Mouse (Mus musculus) kidney, embryonic 16.5 days (tissue): ENCODE measurements around the gene Chmp5. TPM values are rescaled to one million over a fixed set of nuclear protein-coding genes. Genes with fewer than 3 reads are reported as not detected.

Experiments used
- ATAC-seq: fragments of 200-750 bp; cut with Nextera tagmentation; 2 replicates; pipeline ENCODE4 v1.8.0; 2017; ENCODE audit warnings: moderate TSS enrichment; ENCODE audit not compliant: low FRiP score, low TSS enrichment
- H3K27ac ChIP-seq: fragments of 300-500 bp; sonication (generic); 2 replicates; pipeline ENCODE4 v1.5.1; 2014; ENCODE audit warnings: low read length
- H3K27me3 ChIP-seq: fragments of 300-500 bp; sonication (generic); 2 replicates; pipeline ENCODE4 v1.6.1; 2014; ENCODE audit warnings: low read length, control low read depth, mixed read lengths; ENCODE audit not compliant: insufficient read depth
- H3K36me3 ChIP-seq: fragments of 300-500 bp; sonication (generic); 2 replicates; pipeline ENCODE4 v1.6.1; 2014; ENCODE audit warnings: low read length, control low read depth, mixed read lengths; ENCODE audit not compliant: insufficient read depth
- H3K4me1 ChIP-seq: fragments of 300-500 bp; sonication (generic); 2 replicates; pipeline ENCODE4 v1.6.1; 2014; ENCODE audit warnings: low read length, control low read depth, mixed read lengths; ENCODE audit not compliant: insufficient read depth
- H3K4me2 ChIP-seq: fragments of 300-500 bp; sonication (generic); replicated peaks from 2 replicates; pipeline ENCODE4 v1.6.1; 2014; ENCODE audit warnings: low read depth, low read length
- H3K4me3 ChIP-seq: fragments of 300-500 bp; sonication (generic); 2 replicates; pipeline ENCODE4 v1.5.1; 2014; ENCODE audit warnings: mild to moderate bottlenecking, low read length
- H3K9ac ChIP-seq: fragments of 300-500 bp; sonication (generic); replicated peaks from 2 replicates; pipeline ENCODE4 v1.6.1; 2014; ENCODE audit warnings: low read length
- H3K9me3 ChIP-seq: fragments of 300-500 bp; sonication (generic); 2 replicates; pipeline ENCODE4 v1.6.1; 2016; ENCODE audit warnings: low read length, control low read depth
- WGBS: fragments of 180-500 bp; shearing (Covaris S2); extraction: QIAGEN DNeasy Blood & Tissue Kit; methylation state at CpG from one replicate; pipeline ENCODE4 v1.1.7; 2014; 5-methylcytosine and 5-hydroxymethylcytosine counted together
- microRNA-seq: library from miRNA; unstranded; fragments of <30 nt; microRNA quantifications from one replicate; pipeline ENCODE4, GENCODE M21; 2016
- polyA plus RNA-seq: library from polyadenylated mRNA; unstranded; fragments of >200 nt; fragmentation: Nextera tagmentation; extraction: Ambion mirVana; gene quantifications from 2 replicates; pipeline ENCODE4 v1.2.1, GENCODE M21; 2015

The Chmp5 gene
- polyA plus RNA-seq, 1 experiment from 2014 or later: 123 TPM

GRCm38 (mm10) chr4:40997916-40998315, 49.7 kb downstream of the Chmp5 start:
- Histone ChIP-seq H3K4me3 (no peak overlapping the region), H3K4me2 (no peak overlapping the region), H3K9ac (no peak overlapping the region), H3K27ac (no peak overlapping the region), H3K4me1 (no peaks in the 10 kb centered on the region), H3K9me3 (no peaks in the 10 kb centered on the region), H3K27me3 (no peaks in the 10 kb centered on the region), H3K36me3 (peaks cover 80% of the 10 kb centered on the region)
- no peak for ATAC-seq
- WGBS: 94% methylated on average over 4 of the region's 4 CpGs

DNA sequence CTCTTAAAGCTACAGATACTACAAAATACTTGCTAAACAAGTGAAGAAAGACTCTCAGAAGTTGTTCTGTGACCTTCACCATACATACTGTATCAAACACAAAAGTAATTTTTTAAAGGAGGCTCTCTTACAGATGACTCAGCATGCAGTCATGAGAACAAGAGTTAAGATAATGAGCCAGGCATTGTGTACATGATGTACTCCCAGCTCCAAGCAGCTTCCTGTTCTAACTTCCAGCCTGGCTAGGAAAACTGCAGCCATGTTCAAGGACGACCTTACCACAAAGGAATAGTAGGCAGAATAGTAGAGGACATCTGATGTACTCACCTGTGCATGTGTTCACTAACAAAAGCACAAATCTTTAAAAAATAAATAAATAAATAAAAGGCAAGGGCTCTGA, 52.1 kb downstream of the Chmp5 start:
- H3K4me2 ChIP-seq: no peak overlapping the region
- no peaks in the 10 kb centered on the region for H3K4me1 ChIP-seq
- ATAC-seq: no peak
- no peak overlapping the region for H3K27ac ChIP-seq
- peaks cover 84% of the 10 kb centered on the region for H3K36me3 ChIP-seq
- no peaks in the 10 kb centered on the region for H3K9me3 ChIP-seq
- no peaks in the 10 kb centered on the region for H3K27me3 ChIP-seq
- H3K4me3 ChIP-seq: no peak overlapping the region
- WGBS: 93% methylated on average over 1 of the region's 1 CpGs
- no peak overlapping the region for H3K9ac ChIP-seq

DNA sequence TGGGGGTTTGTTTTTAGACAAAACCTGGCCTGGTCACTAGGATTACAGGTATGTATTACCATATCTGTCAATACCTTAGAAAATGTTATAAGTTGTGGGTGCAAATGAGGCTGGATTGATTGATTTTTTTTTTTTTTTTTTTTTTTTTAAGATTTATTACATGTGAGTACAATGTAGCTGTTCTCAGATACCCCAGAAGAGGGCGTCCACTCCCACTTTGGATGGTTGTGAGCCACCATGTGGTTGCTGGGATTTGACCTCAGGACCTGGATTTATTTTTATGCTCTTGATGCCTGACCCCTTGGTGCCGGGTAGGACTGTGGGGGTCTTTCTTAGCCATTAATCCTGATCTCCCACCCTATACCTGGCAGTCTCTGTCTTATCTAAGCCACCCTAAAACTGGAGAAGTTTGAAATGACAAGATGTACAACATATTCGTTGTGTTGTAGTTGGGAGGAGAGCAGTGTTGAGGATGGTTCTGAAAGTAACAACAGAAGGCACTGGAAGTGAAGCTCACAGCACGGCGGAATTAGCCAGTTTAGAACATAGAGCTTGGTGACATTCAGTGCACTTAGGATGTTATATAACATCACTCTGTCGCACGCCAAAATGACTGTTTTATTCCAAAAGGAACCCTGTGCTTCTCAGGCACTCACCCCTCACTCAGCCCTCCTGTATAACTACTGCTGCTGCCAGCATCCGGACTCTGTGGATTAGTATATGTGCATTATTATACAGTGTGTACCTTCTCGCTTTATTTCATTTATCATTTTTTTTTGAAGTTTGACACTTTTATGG, 52.8 kb downstream of the Chmp5 start:
- H3K4me2 ChIP-seq: no peak overlapping the region
- WGBS: 87% methylated on average over 9 of the region's 9 CpGs

GRCm38 (mm10) chr4:41013351-41013750, 65.1 kb downstream of the Chmp5 start:
- H3K27ac ChIP-seq: no peak overlapping the region
- 86% methylated on average over 3 of the region's 3 CpGs for WGBS
- H3K36me3 ChIP-seq: peaks cover 54% of the 10 kb centered on the region

More for the DNA sequence above, 52.8 kb downstream of the Chmp5 start:
- Histone ChIP-seq H3K4me3 (no peak overlapping the region), H3K9me3 (no peaks in the 10 kb centered on the region), H3K27me3 (no peaks in the 10 kb centered on the region), H3K9ac (no peak overlapping the region), H3K27ac (no peak overlapping the region), H3K4me1 (no peaks in the 10 kb centered on the region), H3K36me3 (peaks cover 79% of the 10 kb centered on the region)
- ATAC-seq: no peak

More at GRCm38 (mm10) chr4:41013351-41013750, 65.1 kb downstream of the Chmp5 start:
- Histone ChIP-seq H3K4me3 (no peak overlapping the region), H3K9me3 (no peaks in the 10 kb centered on the region), H3K27me3 (no peaks in the 10 kb centered on the region), H3K9ac (no peak overlapping the region), H3K4me2 (no peak overlapping the region), H3K4me1 (no peaks in the 10 kb centered on the region)
- ATAC-seq: no peak

Small RNAs within 50 kb of the gene (microRNA-seq; reads per million reads assigned to microRNA genes)
- 1.7 reads per million, percentile 5 among the genes with 10 or more reads in this experiment for gene Mir3094

Other genes starting within 250 kb of the Chmp5 start
- 28.5 and 30.2 TPM in 2 replicates for gene Aptx, start 245.2 kb upstream of the Chmp5 start, polyA plus RNA-seq
- gene Dnaja1, start 226.3 kb upstream of the Chmp5 start, polyA plus RNA-seq: 469 and 481 TPM in 2 replicates
- 170 and 176 TPM in 2 replicates for gene Smu1, start 190.5 kb upstream of the Chmp5 start, polyA plus RNA-seq
- 47.5 and 48.0 TPM in 2 replicates for gene B4galt1, start 94.4 kb upstream of the Chmp5 start, polyA plus RNA-seq
- gene Spink4, start 28.4 kb upstream of the Chmp5 start, polyA plus RNA-seq: not detected in 2 replicates
- gene Bag1, start 113 bp upstream of the Chmp5 start, polyA plus RNA-seq: 210 and 215 TPM in 2 replicates
- gene Nfx1, start 22.5 kb downstream of the Chmp5 start, polyA plus RNA-seq: 92.0 and 94.7 TPM in 2 replicates
- 1.2 and 2.4 TPM in 2 replicates for gene Aqp7, start 99.7 kb downstream of the Chmp5 start, polyA plus RNA-seq
- gene Aqp3, start 149.8 kb downstream of the Chmp5 start, polyA plus RNA-seq: 55.3 and 56.8 TPM in 2 replicates
- gene Nol6, start 176.0 kb downstream of the Chmp5 start, polyA plus RNA-seq: 34.7 and 37.8 TPM in 2 replicates
- gene Ube2r2, start 187.3 kb downstream of the Chmp5 start, polyA plus RNA-seq: 76.1 and 86.1 TPM in 2 replicates